Mouse (Mus musculus): ENCODE data around the gene Chit1. TPM values are rescaled to one million over a fixed set of nuclear protein-coding genes. Genes with fewer than 3 reads are reported as not detected.

Chit1 gene
- polyA plus RNA-seq, 1 experiment from 2014 or later, result 0.09 TPM

GRCm38 (mm10) chr1:134073061-134073564, 37.9 kb upstream of the Chit1 start:
- no peak for ATAC-seq
- Histone ChIP-seq H3K27me3 (no peaks in the 10 kb centered on the region), H3K27ac (peak overlapping the region; percentile 79), H3K4me2 (replicated peaks) (no peak overlapping the region), H3K9ac (replicated peaks) (no peak overlapping the region), H3K9me3 (no peaks in the 10 kb centered on the region), H3K4me3 (replicated peaks) (no peak overlapping the region), H3K4me1 (replicated peaks) (peaks cover 83% of the 10 kb centered on the region), H3K36me3 (peaks cover 10% of the 10 kb centered on the region; the same call in 1 of the 2 replicates)
- WGBS, result 79% methylated on average over 6 of the region's 6 CpGs

DNA sequence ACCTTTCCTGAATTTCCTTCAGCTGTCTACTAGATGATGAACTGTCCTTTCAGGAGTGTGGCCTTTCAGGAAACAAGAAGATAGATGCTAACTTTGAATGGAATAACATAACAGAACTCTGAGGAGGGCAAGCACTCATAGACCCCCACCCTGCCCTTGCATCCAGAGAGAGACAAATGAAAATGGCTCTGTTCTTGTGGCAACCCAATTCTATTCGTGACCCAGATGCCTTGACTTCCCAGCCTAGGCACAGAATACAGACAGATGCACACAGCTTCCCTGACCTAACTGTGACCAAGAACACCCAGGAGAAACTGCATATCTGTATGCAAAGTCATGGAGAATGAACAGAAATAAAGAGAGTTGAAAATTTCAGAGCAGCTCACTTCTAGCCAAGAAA, 37.4 kb upstream of the Chit1 start:
- Histone ChIP-seq H3K4me2 (replicated peaks) (no peak overlapping the region), H3K4me3 (replicated peaks) (no peak overlapping the region), H3K27me3 (no peaks in the 10 kb centered on the region), H3K9me3 (no peaks in the 10 kb centered on the region), H3K9ac (replicated peaks) (no peak overlapping the region), H3K36me3 (peaks cover 10% of the 10 kb centered on the region; the same call in 1 of the 2 replicates), H3K27ac (peak overlapping the region; percentile 79), H3K4me1 (replicated peaks) (peaks cover 84% of the 10 kb centered on the region)
- ATAC-seq, result no peak
- 83% methylated on average over 1 of the region's 1 CpGs for WGBS

DNA sequence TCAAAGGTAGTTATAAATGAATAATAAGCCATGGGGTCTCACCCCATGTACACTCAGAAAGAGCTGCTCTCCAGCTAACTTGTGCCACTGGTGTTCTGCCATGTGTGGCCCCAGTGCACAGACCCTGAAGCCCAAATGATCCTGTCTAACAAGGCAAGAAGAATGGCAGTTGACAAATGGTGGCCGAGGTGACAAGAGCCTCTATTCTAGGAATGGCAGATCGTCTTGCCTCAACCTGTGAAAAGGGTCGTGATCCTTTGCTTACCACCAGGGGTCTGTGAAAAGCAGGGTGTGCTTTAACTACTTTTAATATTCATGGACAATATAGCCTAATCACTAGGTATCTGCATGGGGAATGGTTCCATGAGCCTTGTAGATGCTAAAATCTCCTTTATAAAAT, 36.9 kb upstream of the Chit1 start:
- Histone ChIP-seq H3K9me3 (no peaks in the 10 kb centered on the region), H3K27me3 (no peaks in the 10 kb centered on the region), H3K4me1 (replicated peaks) (peaks cover 84% of the 10 kb centered on the region), H3K4me2 (replicated peaks) (0 out of 2 replicates have a peak overlapping the region, but pooled peaks have one; percentile 72), H3K36me3 (peaks cover 10% of the 10 kb centered on the region; the same call in 1 of the 2 replicates), H3K4me3 (replicated peaks) (no peak overlapping the region), H3K9ac (replicated peaks) (no peak overlapping the region), H3K27ac (peak overlapping the region; percentile 79)
- no peak for ATAC-seq
- WGBS, result 33% methylated on average over 3 of the region's 3 CpGs

- no peaks in the 10 kb centered on the region for H3K9me3 ChIP-seq
- H3K27ac ChIP-seq, result peak overlapping the region; percentile 35; the same call in 1 of the 2 replicates
- 81% methylated on average over 10 of the region's 10 CpGs for WGBS
- no peak overlapping the region for H3K9ac ChIP-seq (replicated peaks)
- peak overlapping the region; percentile 72 for H3K4me2 ChIP-seq (replicated peaks)
- H3K36me3 ChIP-seq, result peaks cover 10% of the 10 kb centered on the region; the same call in 1 of the 2 replicates
- peaks cover 89% of the 10 kb centered on the region for H3K4me1 ChIP-seq (replicated peaks)
- peak overlapping the region; percentile 75; the same call in 1 of the 2 replicates for H3K4me3 ChIP-seq (replicated peaks)
- H3K27me3 ChIP-seq, result no peaks in the 10 kb centered on the region
- ATAC-seq, result no peak
These were observed 36.4 kb upstream of the Chit1 start for GRCm38 (mm10) chr1:134074606-134075005.

DNA sequence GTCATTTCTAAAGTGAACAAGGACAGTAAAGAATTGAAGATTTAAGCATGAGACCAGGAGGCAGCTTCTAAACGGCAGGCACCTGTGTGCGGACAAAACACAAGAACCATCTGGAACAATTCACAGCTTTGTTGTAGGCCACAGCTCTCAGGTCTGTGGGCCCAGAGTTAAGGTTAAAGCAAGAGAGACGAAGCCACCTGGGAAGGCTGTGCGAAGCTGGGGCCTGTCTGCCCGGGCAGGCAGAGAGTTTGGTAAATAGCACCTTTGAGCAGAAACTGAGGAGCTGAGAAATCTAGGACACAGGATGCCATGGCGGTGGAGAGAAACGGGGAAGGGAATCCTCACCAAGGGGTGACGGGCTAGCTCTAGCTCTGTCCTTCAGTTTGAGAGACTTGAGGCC, 35.5 kb upstream of the Chit1 start:
- peak overlapping the region; percentile 92 for H3K9ac ChIP-seq (replicated peaks)
- peak overlapping the region; percentile 72 for H3K4me2 ChIP-seq (replicated peaks)
- H3K4me1 ChIP-seq (replicated peaks), result peaks cover 90% of the 10 kb centered on the region
- H3K9me3 ChIP-seq, result no peaks in the 10 kb centered on the region
- peak overlapping the region; percentile 86 for H3K27ac ChIP-seq
- WGBS, result 88% methylated on average over 8 of the region's 8 CpGs
- peaks cover 10% of the 10 kb centered on the region; the same call in 1 of the 2 replicates for H3K36me3 ChIP-seq
- H3K27me3 ChIP-seq, result no peaks in the 10 kb centered on the region
- ATAC-seq, result no peak
- peak overlapping the region; percentile 75 for H3K4me3 ChIP-seq (replicated peaks)

DNA sequence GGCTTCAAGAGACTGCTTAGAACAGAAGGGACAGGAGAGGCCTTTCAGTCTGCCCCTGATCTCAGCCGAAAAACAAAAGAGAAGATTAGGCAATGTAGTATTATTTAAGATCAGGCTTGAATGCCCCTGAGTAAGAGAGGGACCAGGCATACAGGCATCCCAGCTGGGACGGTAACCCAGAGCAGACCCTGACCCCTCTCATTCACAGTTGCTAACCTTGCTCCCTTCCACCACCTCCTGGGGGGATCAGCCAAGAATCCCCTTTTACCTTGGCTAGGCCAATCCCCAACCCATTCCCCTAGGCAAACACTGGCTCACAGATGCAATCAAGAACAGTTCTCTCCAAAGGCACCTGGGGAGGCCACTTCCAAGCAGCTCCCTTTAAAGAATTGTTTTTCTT, 34.3 kb upstream of the Chit1 start:
- peak overlapping the region; percentile 92 for H3K9ac ChIP-seq (replicated peaks)
- H3K27ac ChIP-seq, result peak overlapping the region; percentile 86
- no peaks in the 10 kb centered on the region for H3K9me3 ChIP-seq
- no peak for ATAC-seq
- no peaks in the 10 kb centered on the region for H3K27me3 ChIP-seq
- H3K4me3 ChIP-seq (replicated peaks), result peak overlapping the region; percentile 75
- 5% methylated on average over 2 of the region's 2 CpGs for WGBS
- peak overlapping the region; percentile 72 for H3K4me2 ChIP-seq (replicated peaks)
- H3K4me1 ChIP-seq (replicated peaks), result peaks cover 78% of the 10 kb centered on the region
- H3K36me3 ChIP-seq, result peaks cover 10% of the 10 kb centered on the region; the same call in 1 of the 2 replicates

DNA sequence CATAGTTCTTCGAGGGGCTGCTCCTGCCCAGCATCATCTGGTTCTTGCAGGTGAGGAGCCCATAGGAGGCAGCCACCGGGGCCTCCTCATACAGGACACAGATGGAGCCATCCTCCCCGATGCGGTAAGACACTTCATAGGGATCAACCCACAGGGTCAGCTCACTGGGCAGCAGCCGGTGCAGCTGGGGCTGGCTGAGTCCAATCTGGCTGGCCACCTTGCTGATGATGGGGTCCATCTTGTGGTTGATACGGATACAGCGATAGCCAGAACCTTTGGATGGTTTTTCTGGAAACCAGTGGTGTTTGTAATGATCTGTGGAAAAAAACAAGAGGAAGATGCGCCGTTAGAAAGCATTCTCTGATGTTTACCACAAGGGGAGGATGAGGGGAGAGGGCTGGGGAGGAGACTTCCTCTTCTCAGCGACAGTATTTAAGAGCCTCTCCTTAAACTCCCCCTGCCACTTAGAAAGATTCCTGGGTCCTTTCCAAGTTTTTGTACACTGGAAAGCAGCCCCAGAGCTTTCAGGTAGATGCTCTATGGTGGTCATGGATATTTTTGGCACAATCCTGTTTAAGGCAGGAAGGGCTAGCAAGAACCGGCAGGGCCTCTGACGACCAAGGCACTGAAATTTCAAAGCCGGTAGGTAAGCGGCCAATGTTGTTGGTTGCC, 33.5 kb upstream of the Chit1 start:
- Histone ChIP-seq H3K4me3 (replicated peaks) (peak overlapping the region; percentile 75), H3K4me1 (replicated peaks) (peaks cover 72% of the 10 kb centered on the region), H3K9ac (replicated peaks) (peak overlapping the region; percentile 92), H3K4me2 (replicated peaks) (peak overlapping the region; percentile 72), H3K9me3 (no peaks in the 10 kb centered on the region), H3K27me3 (no peaks in the 10 kb centered on the region), H3K36me3 (peaks cover 10% of the 10 kb centered on the region; the same call in 1 of the 2 replicates), H3K27ac (peak overlapping the region; percentile 86)
- WGBS, result 19% methylated on average over 14 of the region's 14 CpGs
- no peak for ATAC-seq

- Histone ChIP-seq H3K27ac (peak overlapping the region; percentile 86), H3K4me2 (replicated peaks) (peak overlapping the region; percentile 72), H3K27me3 (no peaks in the 10 kb centered on the region), H3K9me3 (no peaks in the 10 kb centered on the region), H3K36me3 (peaks cover 10% of the 10 kb centered on the region; the same call in 1 of the 2 replicates), H3K9ac (replicated peaks) (peak overlapping the region; percentile 92), H3K4me1 (replicated peaks) (peaks cover 70% of the 10 kb centered on the region), H3K4me3 (replicated peaks) (peak overlapping the region; percentile 75)
- ATAC-seq, result peak; percentile 10; the same call in 1 of the 2 replicates
- WGBS, result 4% methylated on average over 19 of the region's 19 CpGs
These were observed 32.8 kb upstream of the Chit1 start for GRCm38 (mm10) chr1:134078061-134078795.

DNA sequence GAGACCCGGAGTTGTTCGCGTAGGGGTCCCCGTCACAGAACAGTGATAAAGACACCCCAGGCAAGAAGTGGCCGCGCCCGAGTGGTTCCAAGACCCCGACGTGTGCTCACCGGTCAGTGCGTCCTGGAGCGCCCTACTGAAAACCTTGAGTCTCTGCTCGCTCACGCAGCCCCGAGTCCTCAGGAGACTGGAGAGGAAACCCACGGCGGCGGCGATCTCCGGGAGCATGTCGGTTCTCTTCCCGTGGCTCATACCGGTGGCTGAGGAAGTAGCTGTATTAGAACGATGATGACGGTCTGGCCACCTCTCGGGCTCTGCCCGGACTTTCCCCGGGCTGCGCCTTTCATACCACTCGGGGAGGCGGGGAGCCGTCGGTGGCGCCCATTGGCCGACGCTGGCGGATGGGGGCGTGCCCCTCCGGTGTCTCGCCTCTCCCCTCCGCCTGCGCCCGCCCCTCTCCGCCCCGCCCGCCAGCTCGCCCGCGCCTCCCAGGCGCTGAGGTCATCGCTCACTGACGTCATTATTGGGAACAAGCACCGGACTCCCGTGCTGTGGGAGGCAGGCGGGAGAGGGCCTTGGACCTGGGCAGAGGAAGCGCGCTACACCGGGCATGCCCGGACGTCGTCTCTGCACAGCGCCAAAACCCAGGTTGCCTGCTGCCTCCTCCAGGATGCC, 32.1 kb upstream of the Chit1 start, which contains the start of gene Btg2:
Btg2 (minus strand) TSS at position 319 of the 675 bp plus-strand sequence.
- peaks cover 10% of the 10 kb centered on the region; the same call in 1 of the 2 replicates for H3K36me3 ChIP-seq
- under 1% methylated on average over 62 of the region's 62 CpGs for WGBS
- H3K4me3 ChIP-seq (replicated peaks), result peak within 1 kb of the TSS; percentile 75
- ATAC-seq, result peak; percentile 93
- H3K9me3 ChIP-seq, result no peaks in the 10 kb centered on the region
- peaks cover 63% of the 10 kb centered on the region for H3K4me1 ChIP-seq (replicated peaks)
- no peaks in the 10 kb centered on the region for H3K27me3 ChIP-seq
- H3K9ac ChIP-seq (replicated peaks), result peak within 1 kb of the TSS; percentile 92
- peak within 1 kb of the TSS; percentile 86 for H3K27ac ChIP-seq
- H3K4me2 ChIP-seq (replicated peaks), result peak within 1 kb of the TSS; percentile 72

DNA sequence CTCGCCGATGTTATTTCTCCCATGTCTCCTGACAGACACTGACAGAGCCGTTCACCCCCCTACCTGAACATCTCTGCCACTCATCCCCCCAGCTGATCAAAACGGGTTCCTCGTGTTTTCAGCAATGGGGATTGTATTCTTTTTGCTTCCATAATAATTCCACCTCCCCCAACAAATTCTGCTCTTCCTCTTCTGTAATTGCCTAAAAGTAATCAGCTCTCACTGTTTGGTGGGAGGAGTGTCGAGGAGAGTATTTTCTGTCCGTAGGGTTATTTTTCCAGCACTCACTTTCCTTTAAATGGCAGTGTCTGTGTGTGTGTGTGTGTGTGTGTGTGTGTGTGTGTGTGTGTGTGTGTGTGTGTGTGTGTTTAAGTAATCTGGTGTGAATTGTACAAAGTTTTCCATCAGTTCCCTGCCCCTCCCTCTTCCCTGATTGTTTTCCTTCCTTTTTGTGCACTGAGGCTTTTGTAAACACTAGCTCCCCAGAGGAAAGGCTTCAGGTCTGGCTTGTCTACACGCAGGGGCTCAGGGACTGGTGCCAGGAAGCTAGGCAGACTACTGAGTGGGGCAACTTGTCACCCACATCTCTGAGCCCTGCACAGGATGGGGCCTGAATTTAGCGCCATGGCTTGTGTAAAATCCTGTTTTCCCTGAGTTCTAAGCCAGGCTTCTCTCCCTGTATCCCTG, 31.4 kb upstream of the Chit1 start:
- Histone ChIP-seq H3K27me3 (no peaks in the 10 kb centered on the region), H3K4me2 (replicated peaks) (peak overlapping the region; percentile 72), H3K9ac (replicated peaks) (peak overlapping the region; percentile 67), H3K36me3 (peaks cover 9% of the 10 kb centered on the region; the same call in 1 of the 2 replicates), H3K9me3 (no peaks in the 10 kb centered on the region), H3K27ac (peak overlapping the region; percentile 86), H3K4me3 (replicated peaks) (peak overlapping the region; percentile 75), H3K4me1 (replicated peaks) (peaks cover 56% of the 10 kb centered on the region)
- peak; percentile 21; the same call in 1 of the 2 replicates for ATAC-seq
- WGBS, result 4% methylated on average over 9 of the region's 9 CpGs

DNA sequence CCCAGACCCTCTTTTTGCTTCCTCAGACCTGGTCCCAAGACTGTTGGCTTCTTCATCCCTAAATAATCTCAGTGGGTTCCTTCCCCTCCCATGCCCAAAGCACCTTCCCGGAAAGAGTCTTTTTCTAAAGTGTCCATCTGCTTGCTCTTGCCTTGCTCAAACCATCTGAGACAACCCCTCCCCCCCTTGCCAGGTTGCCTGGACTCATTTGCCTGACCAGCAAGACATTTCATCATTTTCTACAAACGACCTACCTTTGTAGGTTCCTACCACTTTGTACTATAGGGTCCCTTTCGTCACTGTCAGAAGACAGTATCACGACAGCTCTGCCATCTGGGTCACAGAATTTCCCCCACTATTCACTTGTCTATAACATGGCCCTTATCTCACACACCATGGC, 30.6 kb upstream of the Chit1 start:
- no peak overlapping the region for H3K9ac ChIP-seq (replicated peaks)
- H3K4me1 ChIP-seq (replicated peaks), result peaks cover 50% of the 10 kb centered on the region
- peaks cover 5% of the 10 kb centered on the region; the same call in 1 of the 2 replicates for H3K36me3 ChIP-seq
- no peak overlapping the region for H3K4me3 ChIP-seq (replicated peaks)
- 88% methylated on average over 4 of the region's 4 CpGs for WGBS
- H3K27ac ChIP-seq, result peak overlapping the region; percentile 86; the same call in 1 of the 2 replicates
- no peak overlapping the region for H3K4me2 ChIP-seq (replicated peaks)
- no peaks in the 10 kb centered on the region for H3K9me3 ChIP-seq
- no peaks in the 10 kb centered on the region for H3K27me3 ChIP-seq
- ATAC-seq, result no peak
